Mouse (Mus musculus): ENCODE measurements around the gene Eif5. TPM values are rescaled to one million over a fixed set of nuclear protein-coding genes. Genes with fewer than 3 reads are reported as not detected.

Gene Eif5
- polyA plus RNA-seq, 2 experiments = 129 to 474 TPM

DNA sequence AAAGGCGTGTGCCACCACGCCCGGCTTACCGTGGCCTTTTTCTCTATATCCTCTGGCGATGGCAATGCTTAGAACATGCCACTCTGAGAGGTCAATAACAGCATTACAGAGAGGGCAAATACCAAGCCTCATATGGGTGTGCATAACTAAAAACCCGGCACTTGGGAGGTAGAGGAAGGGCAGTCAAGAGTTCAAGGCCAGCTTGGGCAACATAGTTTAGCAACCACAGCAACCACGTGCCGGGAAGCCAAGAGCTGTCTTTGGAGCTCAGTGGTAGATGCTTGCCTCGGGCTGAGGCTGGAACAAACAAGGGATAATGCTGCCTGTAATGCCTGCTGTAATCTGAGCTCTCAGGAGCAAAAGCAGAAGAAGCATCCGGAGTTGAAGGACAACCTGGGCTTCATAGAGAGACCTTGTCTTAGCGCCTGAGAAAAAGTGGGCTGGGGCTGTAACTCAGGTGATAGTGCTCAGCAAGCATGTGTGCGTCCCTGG, 25.2 kb upstream of the Eif5 start:
- no peak for TF ChIP-seq POLR2A (IDR thresholded peaks at IDR 0.05; ENCODE audit: borderline replicate concordance, extremely low read depth, insufficient read depth, insufficient read length)
- H3K4me1 ChIP-seq (ENCODE audit: control insufficient read depth, insufficient read depth, low read length) = no peaks in the 10 kb centered on the region
- H3K4me3 ChIP-seq (replicated peaks; ENCODE audit: low read length) = no peak overlapping the region
- H3K27me3 ChIP-seq (ENCODE audit: control insufficient read depth, insufficient read depth, low read length) = no peaks in the 10 kb centered on the region
- H3K9me3 ChIP-seq (ENCODE audit: control insufficient read depth, low read length) = no peaks in the 10 kb centered on the region
- H3K36me3 ChIP-seq (ENCODE audit: control insufficient read depth, insufficient read depth, low read length) = no peaks in the 10 kb centered on the region
- no peak for DNase-seq (ENCODE audit: low spot score)
- H3K9ac ChIP-seq (ENCODE audit: low read depth, low read length, severe bottlenecking) = no peak overlapping the region
- H3K4me2 ChIP-seq (replicated peaks; ENCODE audit: low read depth, low read length, severe bottlenecking) = no peak overlapping the region
- no peak for ATAC-seq (ENCODE audit: low FRiP score, low read depth)
- 89% methylated on average over 12 of the region's 12 CpGs for WGBS
- H3K27ac ChIP-seq (replicated peaks; ENCODE audit: low read depth, low read length) = no peak overlapping the region

DNA sequence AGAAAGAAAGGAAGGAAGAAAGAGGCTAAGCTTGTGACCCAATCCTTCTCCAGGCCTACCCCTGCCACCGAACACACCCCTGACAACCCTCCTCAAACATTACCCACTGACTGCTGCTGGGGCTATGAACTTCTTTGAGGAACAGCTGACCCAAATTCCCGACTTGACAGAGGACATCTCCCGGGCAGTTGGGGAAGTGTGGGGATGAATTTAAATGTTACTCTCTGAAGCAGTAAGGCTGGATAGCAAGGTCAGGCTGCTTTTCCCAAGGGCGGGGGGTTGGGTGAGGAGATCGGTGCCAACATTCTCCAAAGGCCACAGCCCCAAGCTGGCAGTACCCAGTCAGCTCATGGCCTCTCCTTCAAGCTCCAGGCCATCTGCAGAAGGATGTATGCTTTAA, 24.1 kb upstream of the Eif5 start:
- ATAC-seq (ENCODE audit: low FRiP score, low read depth) = no peak
- Histone ChIP-seq H3K9ac (ENCODE audit: low read depth, low read length, severe bottlenecking) (no peak overlapping the region), H3K9me3 (ENCODE audit: control insufficient read depth, low read length) (no peaks in the 10 kb centered on the region), H3K27ac (replicated peaks; ENCODE audit: low read depth, low read length) (no peak overlapping the region), H3K4me3 (replicated peaks; ENCODE audit: low read length) (no peak overlapping the region), H3K4me2 (replicated peaks; ENCODE audit: low read depth, low read length, severe bottlenecking) (no peak overlapping the region), H3K27me3 (ENCODE audit: control insufficient read depth, insufficient read depth, low read length) (no peaks in the 10 kb centered on the region), H3K36me3 (ENCODE audit: control insufficient read depth, insufficient read depth, low read length) (no peaks in the 10 kb centered on the region), H3K4me1 (ENCODE audit: control insufficient read depth, insufficient read depth, low read length) (no peaks in the 10 kb centered on the region)
- 76% methylated on average over 5 of the region's 5 CpGs for WGBS
- TF ChIP-seq POLR2A (IDR thresholded peaks at IDR 0.05; ENCODE audit: borderline replicate concordance, extremely low read depth, insufficient read depth, insufficient read length) = no peak
- no peak for DNase-seq (ENCODE audit: low spot score)

DNA sequence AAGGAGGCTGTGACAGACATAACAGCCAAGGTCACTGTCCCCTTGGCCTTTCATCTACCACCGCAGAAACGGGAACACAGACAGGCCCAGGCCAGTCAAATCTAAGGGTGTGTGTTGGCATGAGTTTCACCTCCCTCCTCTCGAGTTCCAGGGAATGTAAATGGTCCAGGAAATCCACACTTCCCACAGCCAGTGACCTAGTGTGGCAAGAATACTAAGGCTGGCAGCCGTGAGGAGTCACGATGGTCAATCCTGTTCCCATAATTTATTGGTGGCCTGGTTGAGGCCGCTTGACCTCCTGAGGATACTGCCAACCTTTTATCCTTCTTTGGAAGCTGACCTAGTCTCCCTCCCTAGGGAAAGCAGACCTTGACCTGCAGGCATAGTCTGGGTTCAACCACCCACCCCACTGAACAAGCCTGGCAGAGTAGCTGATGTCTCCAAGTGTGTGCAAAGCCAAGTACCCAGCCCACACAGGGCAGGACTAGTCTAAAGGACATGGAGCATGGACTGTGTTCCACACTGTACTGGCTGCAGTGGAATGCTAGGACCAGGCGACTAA, 23.5 kb upstream of the Eif5 start:
- no peak overlapping the region for H3K4me2 ChIP-seq (replicated peaks; ENCODE audit: low read depth, low read length, severe bottlenecking)
- no peaks in the 10 kb centered on the region for H3K9me3 ChIP-seq (ENCODE audit: control insufficient read depth, low read length)
- no peak overlapping the region for H3K4me3 ChIP-seq (replicated peaks; ENCODE audit: low read length)
- H3K27me3 ChIP-seq (ENCODE audit: control insufficient read depth, insufficient read depth, low read length) = no peaks in the 10 kb centered on the region
- no peaks in the 10 kb centered on the region for H3K36me3 ChIP-seq (ENCODE audit: control insufficient read depth, insufficient read depth, low read length)
- H3K9ac ChIP-seq (ENCODE audit: low read depth, low read length, severe bottlenecking) = no peak overlapping the region
- ATAC-seq (ENCODE audit: low FRiP score, low read depth) = no peak
- 58% methylated on average over 7 of the region's 7 CpGs for WGBS
- no peaks in the 10 kb centered on the region for H3K4me1 ChIP-seq (ENCODE audit: control insufficient read depth, insufficient read depth, low read length)
- TF ChIP-seq POLR2A (IDR thresholded peaks at IDR 0.05; ENCODE audit: borderline replicate concordance, extremely low read depth, insufficient read depth, insufficient read length) = no peak
- DNase-seq (ENCODE audit: low spot score) = no peak
- no peak overlapping the region for H3K27ac ChIP-seq (replicated peaks; ENCODE audit: low read depth, low read length)

DNA sequence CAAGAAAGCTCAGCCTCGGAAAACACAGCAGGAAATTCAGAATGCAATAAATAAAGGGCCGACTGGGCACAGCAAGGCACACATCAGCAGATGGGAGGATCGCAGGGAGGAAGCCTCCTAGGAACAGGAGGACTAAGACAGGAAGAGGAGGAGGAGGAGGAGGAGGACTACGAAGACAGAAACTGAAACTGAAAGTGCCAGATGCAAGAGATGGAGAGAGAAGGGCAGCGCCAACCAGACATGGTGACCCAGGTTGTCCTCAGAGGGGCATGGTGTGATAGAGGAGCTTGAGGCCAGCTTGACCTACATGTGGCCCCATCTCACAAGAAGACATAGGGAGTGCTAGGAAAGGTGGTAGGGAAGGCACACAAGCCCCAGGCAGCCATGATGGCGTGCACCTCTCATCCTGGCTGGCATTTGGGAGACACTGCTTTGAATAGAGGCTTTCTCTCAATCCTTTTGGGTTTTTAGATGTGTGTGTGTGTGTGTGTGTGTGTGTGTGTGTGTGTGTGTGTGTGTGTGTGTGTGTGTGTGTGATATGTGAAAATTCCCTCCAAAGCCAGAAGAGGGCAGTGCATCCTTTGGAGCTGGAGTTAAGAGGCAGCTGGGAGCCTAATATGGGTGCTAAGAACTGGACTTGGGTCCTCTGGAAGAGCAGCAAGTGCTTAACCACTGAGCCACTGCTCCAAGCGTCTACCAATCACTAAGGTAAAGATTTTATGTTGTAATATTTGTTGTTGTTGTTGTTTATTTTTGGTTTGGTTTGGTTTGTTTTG, 22.8 kb upstream of the Eif5 start:
- H3K9me3 ChIP-seq (ENCODE audit: control insufficient read depth, low read length) = no peaks in the 10 kb centered on the region
- no peak for TF ChIP-seq POLR2A (IDR thresholded peaks at IDR 0.05; ENCODE audit: borderline replicate concordance, extremely low read depth, insufficient read depth, insufficient read length)

DNA sequence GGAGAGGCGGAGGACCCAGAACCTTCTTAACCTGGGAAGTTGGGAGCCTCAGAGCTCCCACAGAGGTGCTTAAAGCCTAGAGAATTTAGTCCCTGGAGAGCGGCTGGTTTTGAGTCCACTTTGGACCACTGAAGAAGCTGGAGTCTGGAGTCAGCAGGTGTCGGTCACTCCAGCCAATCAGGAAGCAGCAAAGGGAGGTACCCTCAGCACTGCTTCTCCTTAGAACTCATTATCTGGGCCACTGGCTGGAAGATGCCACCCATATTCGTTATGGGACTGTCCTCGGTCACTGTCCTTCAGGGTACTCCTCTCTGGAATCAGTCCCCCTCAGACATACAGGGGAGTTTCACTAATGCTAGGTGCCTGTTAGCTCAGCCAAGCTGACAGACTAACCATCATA, 21.9 kb upstream of the Eif5 start:
- 90% methylated on average over 5 of the region's 5 CpGs for WGBS
- no peak for TF ChIP-seq POLR2A (IDR thresholded peaks at IDR 0.05; ENCODE audit: borderline replicate concordance, extremely low read depth, insufficient read depth, insufficient read length)
- H3K36me3 ChIP-seq (ENCODE audit: control insufficient read depth, insufficient read depth, low read length) = no peaks in the 10 kb centered on the region
- H3K4me2 ChIP-seq (replicated peaks; ENCODE audit: low read depth, low read length, severe bottlenecking) = no peak overlapping the region
- no peaks in the 10 kb centered on the region for H3K9me3 ChIP-seq (ENCODE audit: control insufficient read depth, low read length)
- H3K9ac ChIP-seq (ENCODE audit: low read depth, low read length, severe bottlenecking) = no peak overlapping the region
- no peaks in the 10 kb centered on the region for H3K27me3 ChIP-seq (ENCODE audit: control insufficient read depth, insufficient read depth, low read length)
- no peak for ATAC-seq (ENCODE audit: low FRiP score, low read depth)
- DNase-seq (ENCODE audit: low spot score) = no peak
- H3K27ac ChIP-seq (replicated peaks; ENCODE audit: low read depth, low read length) = no peak overlapping the region
- H3K4me3 ChIP-seq (replicated peaks; ENCODE audit: low read length) = no peak overlapping the region
- H3K4me1 ChIP-seq (ENCODE audit: control insufficient read depth, insufficient read depth, low read length) = no peaks in the 10 kb centered on the region

More for the DNA sequence above, 22.8 kb upstream of the Eif5 start:
- H3K4me2 ChIP-seq (replicated peaks; ENCODE audit: low read depth, low read length, severe bottlenecking) = no peak overlapping the region
- no peaks in the 10 kb centered on the region for H3K4me1 ChIP-seq (ENCODE audit: control insufficient read depth, insufficient read depth, low read length)
- 82% methylated on average over 7 of the region's 7 CpGs for WGBS
- no peaks in the 10 kb centered on the region for H3K27me3 ChIP-seq (ENCODE audit: control insufficient read depth, insufficient read depth, low read length)
- no peak for DNase-seq (ENCODE audit: low spot score)
- ATAC-seq (ENCODE audit: low FRiP score, low read depth) = no peak
- no peak overlapping the region for H3K4me3 ChIP-seq (replicated peaks; ENCODE audit: low read length)
- no peak overlapping the region for H3K27ac ChIP-seq (replicated peaks; ENCODE audit: low read depth, low read length)
- no peak overlapping the region for H3K9ac ChIP-seq (ENCODE audit: low read depth, low read length, severe bottlenecking)
- no peaks in the 10 kb centered on the region for H3K36me3 ChIP-seq (ENCODE audit: control insufficient read depth, insufficient read depth, low read length)

Measured in limb, embryonic 14.5 days (tissue).